Mouse (Mus musculus) cerebellum, adult (tissue): ENCODE results near the gene Hirip3.
"Not testable (repeated sequence)": the region's sequence is repeated elsewhere in the genome, so short reads cannot be mapped to it uniquely, and the experiment has no call there.

Experiments used
- ATAC-seq: cut with Nextera tagmentation; 2 replicates; pipeline ENCODE4 v1.9.2; 2017; ENCODE audit warnings: mild to moderate bottlenecking, moderate library complexity, mixed read lengths; ENCODE audit not compliant: insufficient number of reproducible peaks, low FRiP score, low TSS enrichment

Gene Hirip3

DNA sequence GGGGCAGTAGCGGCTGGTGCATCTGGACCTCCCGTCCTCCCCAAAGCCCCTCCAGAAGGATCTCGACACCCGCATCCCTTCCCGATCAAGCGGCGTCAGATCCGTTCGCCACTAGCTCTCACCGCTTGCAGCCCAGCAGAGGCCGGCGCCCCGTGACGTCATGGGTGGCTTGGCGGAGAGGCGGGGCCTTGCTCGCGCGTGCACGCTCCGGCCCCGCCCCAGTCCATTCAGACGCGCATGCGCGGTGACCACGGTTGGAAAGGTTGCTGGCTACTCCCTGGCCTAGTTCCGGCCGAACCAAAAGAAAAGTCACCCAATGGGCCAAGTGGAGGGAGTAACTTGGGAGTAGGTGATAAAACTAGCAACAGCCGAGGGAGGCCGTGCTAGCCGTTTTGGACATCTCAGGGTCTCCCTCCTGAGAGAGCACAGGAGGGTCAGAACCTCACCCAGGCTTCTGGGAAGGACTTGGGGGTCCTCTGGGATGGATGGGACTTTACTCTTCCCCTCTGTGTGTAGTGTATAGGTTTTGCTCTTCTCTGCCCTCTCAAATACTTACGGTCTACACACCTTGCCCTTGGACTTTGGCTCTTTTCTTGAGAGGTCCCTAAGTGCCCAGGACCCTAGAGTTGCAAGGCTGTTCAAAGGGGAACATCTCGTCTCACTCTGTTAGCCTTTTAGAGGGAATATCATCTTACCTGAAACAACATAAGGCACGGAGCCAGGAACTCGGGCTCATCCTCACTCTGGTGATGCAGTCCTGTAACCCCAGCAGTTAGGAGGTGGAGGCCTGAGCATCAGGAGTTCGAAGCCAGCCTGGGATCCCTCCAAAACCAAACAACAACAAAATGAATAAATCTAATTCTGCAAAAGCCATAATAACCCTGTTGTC lies 36.6 kb downstream of the Hirip3 start:
- peak; percentile 91 for ATAC-seq

DNA sequence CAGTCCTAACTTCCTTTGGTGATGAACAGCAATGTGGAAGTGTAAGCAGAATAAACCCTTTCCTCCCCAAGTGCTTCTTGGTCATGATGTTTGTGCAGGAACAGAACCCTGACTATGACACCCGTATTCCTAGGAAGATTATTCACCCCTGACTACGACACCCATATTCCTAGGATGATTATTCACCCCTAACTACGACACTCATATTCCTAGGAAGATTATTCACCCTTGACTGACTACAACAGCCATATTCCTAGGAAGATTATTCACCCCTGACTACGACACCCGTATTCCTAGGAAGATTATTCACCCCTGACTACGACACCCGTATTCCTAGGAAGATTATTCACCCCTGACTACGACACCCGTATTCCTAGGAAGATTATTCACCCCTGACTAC lies 38.0 kb downstream of the Hirip3 start:
- not testable (repeated sequence) for ATAC-seq

DNA sequence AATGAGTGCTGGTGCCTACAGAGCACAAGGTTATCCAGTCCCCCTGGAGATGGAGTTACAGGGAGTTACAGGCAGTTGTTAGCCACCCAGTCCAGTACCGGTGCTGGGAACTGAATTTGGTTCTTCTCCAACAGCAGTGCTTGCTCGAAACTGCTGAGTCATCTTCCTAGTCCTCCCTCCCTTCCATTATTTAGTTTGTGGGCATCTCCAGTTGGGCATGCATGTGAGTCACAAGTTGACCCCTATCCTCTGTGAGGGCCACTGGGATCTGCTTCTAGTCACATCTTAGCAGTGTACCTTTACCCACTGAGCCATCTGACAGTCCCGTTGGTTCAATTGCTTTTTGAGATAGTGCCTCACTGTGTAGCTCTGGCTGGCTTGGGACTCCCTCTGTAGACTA lies 43.8 kb downstream of the Hirip3 start:
- no peak for ATAC-seq

DNA sequence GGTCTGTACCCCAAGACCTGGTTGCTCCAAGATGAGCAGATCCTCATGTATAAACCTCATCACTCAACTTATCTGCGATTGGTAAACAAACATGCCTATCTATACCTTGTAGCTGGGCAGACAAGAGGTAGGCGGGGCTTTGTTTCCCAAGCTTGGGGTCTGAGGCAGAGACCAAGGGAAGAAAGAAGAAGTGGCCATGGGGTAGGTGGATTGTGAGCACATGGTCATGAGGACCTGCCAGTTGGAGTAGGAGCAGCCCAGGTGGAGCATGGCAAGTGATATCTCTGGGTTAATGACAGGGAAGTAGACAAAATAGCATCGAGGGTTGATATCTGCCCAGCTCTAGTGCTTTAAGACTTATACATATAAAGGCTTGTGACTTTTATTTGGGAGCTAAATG lies 53.1 kb downstream of the Hirip3 start:
- no peak for ATAC-seq
